Mouse (Mus musculus) myocyte (in vitro differentiated cells): ENCODE data around the gene Atp1b1. TPM values are rescaled to one million over a fixed set of nuclear protein-coding genes. Genes with fewer than 3 reads are reported as not detected.

Experiments used
- H3K27me3 ChIP-seq: one replicate; pipeline ENCODE4 v1.6.1; 2011; ENCODE audit not compliant: control insufficient read depth, insufficient read depth, insufficient read length
- H3K36me3 ChIP-seq: one replicate; pipeline ENCODE4 v1.6.1; 2011; ENCODE audit not compliant: control insufficient read depth, insufficient read depth
- H3K4me2 ChIP-seq: one replicate; pipeline ENCODE4 v1.6.1; 2011; ENCODE audit warnings: low read depth, control low read depth
- H3K4me3 ChIP-seq: one replicate; pipeline ENCODE4 v1.5.1; 2011; ENCODE audit warnings: mild to moderate bottlenecking, control low read depth, moderate library complexity
- H3K79me2 ChIP-seq: one replicate; pipeline ENCODE4 v1.6.1; 2011; ENCODE audit not compliant: control insufficient read depth, insufficient read depth
- H3ac ChIP-seq: one replicate; pipeline ENCODE4 v1.6.1; 2011; ENCODE audit not compliant: control insufficient read depth, insufficient read length
- CEBPB ChIP-seq: IDR thresholded peaks from 2 replicates; pipeline ENCODE4 v1.6.1; 2011; ENCODE audit warnings: mild to moderate bottlenecking, moderate library complexity; ENCODE audit not compliant: poor library complexity, insufficient read depth, severe bottlenecking
- E2F4 ChIP-seq: IDR thresholded peaks from one replicate; pipeline ENCODE4 v1.6.1; 2011; ENCODE audit warnings: mild to moderate bottlenecking, control low read depth, moderate library complexity; ENCODE audit not compliant: insufficient read depth
- MAX ChIP-seq: IDR thresholded peaks from one replicate; pipeline ENCODE4 v1.6.1; 2011; ENCODE audit warnings: low read depth, mild to moderate bottlenecking, control low read depth
- MYOD1 ChIP-seq, 3 experiments: IDR thresholded peaks; one replicate each; pipeline ENCODE4 v1.6.1; 2011; ENCODE audit warnings: control low read depth in 2 of 3, low read depth in 2 of 3, mild to moderate bottlenecking in 2 of 3, moderate library complexity in 1 of 3; ENCODE audit not compliant: insufficient read length in 2 of 3, control insufficient read depth in 1 of 3
- MYOG ChIP-seq, 3 experiments: IDR thresholded peaks; one replicate each; pipeline ENCODE4 v1.6.1; 2011; ENCODE audit warnings: control low read depth in 2 of 3, low read depth in 2 of 3, mild to moderate bottlenecking in 2 of 3; ENCODE audit not compliant: insufficient read length in 2 of 3, control insufficient read depth in 1 of 3, insufficient read depth in 1 of 3
- POLR2A ChIP-seq: IDR thresholded peaks from one replicate; pipeline ENCODE4 v1.6.1; 2011; ENCODE audit warnings: low read depth, mild to moderate bottlenecking, control low read depth, moderate library complexity; ENCODE audit not compliant: insufficient read length
- POLR2AphosphoS2 ChIP-seq: IDR thresholded peaks from one replicate; pipeline ENCODE4 v1.6.1; 2011; ENCODE audit warnings: low read depth, control low read depth; ENCODE audit not compliant: insufficient read length
- REST ChIP-seq: IDR thresholded peaks from one replicate; pipeline ENCODE4 v1.6.1; 2011; ENCODE audit warnings: mild to moderate bottlenecking, control low read depth, moderate library complexity; ENCODE audit not compliant: insufficient read depth, insufficient read length
- SRF ChIP-seq: IDR thresholded peaks from one replicate; pipeline ENCODE4 v1.6.1; 2011; ENCODE audit warnings: low read depth; ENCODE audit not compliant: control insufficient read depth, insufficient read length
- TCF12 ChIP-seq: IDR thresholded peaks from one replicate; pipeline ENCODE4 v1.6.1; 2011; ENCODE audit warnings: mild to moderate bottlenecking, control low read depth; ENCODE audit not compliant: poor library complexity, insufficient read depth, severe bottlenecking
- TCF3 ChIP-seq: IDR thresholded peaks from one replicate; pipeline ENCODE4 v1.6.1; 2011; ENCODE audit warnings: low read depth, control low read depth; ENCODE audit not compliant: insufficient read length
- USF1 ChIP-seq: IDR thresholded peaks from one replicate; pipeline ENCODE4 v1.6.1; 2011; ENCODE audit warnings: low read depth, mild to moderate bottlenecking, control low read depth, moderate library complexity
- polyA plus RNA-seq: library from polyadenylated mRNA; unstranded; fragments of >200 nt; fragmentation: generic; extraction: Trizol; gene quantifications from one replicate; pipeline ENCODE4 v1.2.1, GENCODE M21; 2012; ENCODE audit warnings: missing spikeins

The Atp1b1 gene
- polyA plus RNA-seq, 1 experiment: 34.7 TPM

DNA sequence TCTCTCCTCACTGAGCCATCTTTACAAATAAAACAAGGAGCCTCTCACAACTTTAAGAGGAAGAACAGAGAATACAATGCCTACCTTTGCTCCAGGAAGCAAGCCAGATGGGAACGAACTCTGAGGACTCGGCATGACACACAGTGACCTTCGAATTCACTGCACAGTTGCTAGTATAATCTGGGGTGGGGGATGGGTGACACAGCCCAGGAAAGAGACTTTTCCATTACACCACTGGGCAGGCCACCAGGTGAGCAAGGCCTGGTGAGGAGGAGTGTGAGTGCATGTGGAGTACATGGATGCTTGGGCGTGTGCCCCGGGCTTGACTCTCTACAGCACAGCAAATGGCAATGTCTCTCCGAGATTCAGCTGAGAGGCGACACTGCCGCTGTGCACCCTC lies 8.5 kb downstream of the Atp1b1 start:
- Histone ChIP-seq H3K36me3 (no peaks in the 10 kb centered on the region), H3K4me3 (no peak overlapping the region), H3K4me2 (no peak overlapping the region), H3K27me3 (no peaks in the 10 kb centered on the region), H3ac (no peak overlapping the region), H3K79me2 (no peaks in the 10 kb centered on the region)
- no peak for TF ChIP-seq CEBPB
- no peak for TF ChIP-seq MYOG (IDR thresholded peaks at IDR 0.05; ENCODE audit: control insufficient read depth in 1 of 3, insufficient read depth in 1 of 3, insufficient read length in 2 of 3, low read depth in 2 of 3)
- TF ChIP-seq USF1: no peak
- no peak for TF ChIP-seq REST
- no peak for TF ChIP-seq E2F4
- TF ChIP-seq TCF12: no peak
- TF ChIP-seq MAX: no peak
- TF ChIP-seq POLR2AphosphoS2: no peak
- no peak for TF ChIP-seq POLR2A
- no peak for TF ChIP-seq TCF3
- no peak for TF ChIP-seq MYOD1 (IDR thresholded peaks at IDR 0.05; ENCODE audit: control insufficient read depth in 1 of 3, insufficient read length in 2 of 3, low read depth in 2 of 3)
- no peak for TF ChIP-seq SRF

DNA sequence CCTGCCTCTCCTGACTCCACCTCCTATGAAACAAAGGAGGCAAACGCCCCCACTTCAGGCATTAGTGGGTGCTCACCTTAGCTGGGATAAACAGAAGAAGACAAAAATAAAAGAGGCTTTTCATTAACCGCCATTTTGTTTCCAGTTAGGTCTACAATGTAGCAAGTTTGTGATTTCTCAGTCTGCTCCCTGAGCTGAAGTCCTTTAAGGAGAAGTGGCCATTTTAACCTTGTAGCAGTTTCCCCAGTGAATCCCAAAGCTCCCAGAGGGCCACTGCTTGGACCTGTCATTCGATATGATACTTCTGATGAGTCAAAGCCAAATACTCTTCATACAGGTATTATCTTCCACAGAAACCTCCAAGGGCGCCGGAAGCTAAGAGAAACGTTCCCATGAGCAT lies 10.6 kb downstream of the Atp1b1 start:
- H3ac ChIP-seq: no peak overlapping the region
- TF ChIP-seq SRF: no peak
- no peak for TF ChIP-seq POLR2A
- TF ChIP-seq MAX: no peak
- TF ChIP-seq MYOG (IDR thresholded peaks at IDR 0.05; ENCODE audit: control insufficient read depth in 1 of 3, insufficient read depth in 1 of 3, insufficient read length in 2 of 3, low read depth in 2 of 3): no peak
- TF ChIP-seq TCF3: no peak
- TF ChIP-seq E2F4: no peak
- TF ChIP-seq REST: no peak
- no peaks in the 10 kb centered on the region for H3K27me3 ChIP-seq
- no peaks in the 10 kb centered on the region for H3K36me3 ChIP-seq
- H3K4me2 ChIP-seq: no peak overlapping the region
- no peak overlapping the region for H3K4me3 ChIP-seq
- H3K79me2 ChIP-seq: no peaks in the 10 kb centered on the region

DNA sequence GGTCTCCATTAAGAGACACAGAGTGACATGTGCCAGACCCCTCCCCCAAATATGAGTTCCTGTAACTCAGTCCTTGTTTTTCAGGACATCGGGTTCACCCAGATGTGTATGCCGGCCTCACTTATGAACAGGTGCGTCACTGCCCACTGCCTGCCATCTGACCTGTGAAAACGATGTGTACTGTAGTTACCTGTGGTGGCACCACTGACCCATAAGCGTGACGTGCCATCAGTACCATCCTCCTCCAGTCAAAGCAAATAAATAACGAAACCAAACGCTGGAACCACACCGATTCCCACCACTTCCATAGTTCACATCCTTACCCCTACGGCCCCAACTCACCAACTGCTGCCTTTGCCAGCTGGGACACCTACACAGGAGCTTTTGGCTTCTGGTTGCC lies 11.6 kb downstream of the Atp1b1 start:
- Histone ChIP-seq H3K79me2 (no peaks in the 10 kb centered on the region), H3K36me3 (no peaks in the 10 kb centered on the region), H3ac (no peak overlapping the region), H3K4me3 (no peak overlapping the region), H3K4me2 (no peak overlapping the region), H3K27me3 (no peaks in the 10 kb centered on the region)
- TF ChIP-seq POLR2A: no peak
- no peak for TF ChIP-seq MYOD1 (IDR thresholded peaks at IDR 0.05; ENCODE audit: control insufficient read depth in 1 of 3, insufficient read length in 2 of 3, low read depth in 2 of 3)
- no peak for TF ChIP-seq E2F4
- no peak for TF ChIP-seq CEBPB
- no peak for TF ChIP-seq TCF3
- TF ChIP-seq SRF: no peak
- TF ChIP-seq USF1: no peak
- TF ChIP-seq TCF12: no peak
- no peak for TF ChIP-seq REST
- no peak for TF ChIP-seq POLR2AphosphoS2
- TF ChIP-seq MYOG (IDR thresholded peaks at IDR 0.05; ENCODE audit: control insufficient read depth in 1 of 3, insufficient read depth in 1 of 3, insufficient read length in 2 of 3, low read depth in 2 of 3): no peak
- TF ChIP-seq MAX: no peak

DNA sequence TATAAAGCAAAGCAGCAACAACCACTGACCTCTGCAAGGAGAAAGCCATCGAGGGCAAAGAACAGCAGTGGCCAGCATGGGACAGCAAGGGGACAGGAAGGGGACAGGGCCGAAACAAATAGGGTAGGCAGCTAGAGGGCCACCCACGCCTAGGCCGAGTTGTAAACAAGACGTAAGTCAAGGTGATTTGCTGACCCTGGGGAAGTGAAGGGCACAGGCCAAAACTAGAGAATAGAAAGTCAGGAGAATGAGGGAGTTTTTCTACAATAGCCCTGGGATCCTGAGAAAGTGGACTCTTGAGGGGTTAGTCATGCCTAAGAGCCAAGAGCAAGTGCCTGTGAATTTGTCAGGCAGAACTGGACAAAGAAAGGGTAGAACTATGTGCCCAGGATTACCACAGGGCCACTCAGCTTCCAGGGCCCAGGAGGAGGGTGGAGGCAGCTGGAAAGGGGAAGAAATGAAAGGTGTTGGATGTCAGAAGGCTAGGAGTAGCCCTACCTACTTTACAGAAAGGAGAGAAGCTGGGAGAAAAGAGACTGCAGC lies 12.5 kb downstream of the Atp1b1 start:
- Histone ChIP-seq H3ac (no peak overlapping the region), H3K79me2 (no peaks in the 10 kb centered on the region), H3K36me3 (no peaks in the 10 kb centered on the region), H3K27me3 (no peaks in the 10 kb centered on the region), H3K4me2 (no peak overlapping the region), H3K4me3 (no peak overlapping the region)
- TF ChIP-seq MAX (no peak), CEBPB (no peak), TCF3 (no peak), SRF (no peak), REST (no peak), POLR2AphosphoS2 (no peak)

DNA sequence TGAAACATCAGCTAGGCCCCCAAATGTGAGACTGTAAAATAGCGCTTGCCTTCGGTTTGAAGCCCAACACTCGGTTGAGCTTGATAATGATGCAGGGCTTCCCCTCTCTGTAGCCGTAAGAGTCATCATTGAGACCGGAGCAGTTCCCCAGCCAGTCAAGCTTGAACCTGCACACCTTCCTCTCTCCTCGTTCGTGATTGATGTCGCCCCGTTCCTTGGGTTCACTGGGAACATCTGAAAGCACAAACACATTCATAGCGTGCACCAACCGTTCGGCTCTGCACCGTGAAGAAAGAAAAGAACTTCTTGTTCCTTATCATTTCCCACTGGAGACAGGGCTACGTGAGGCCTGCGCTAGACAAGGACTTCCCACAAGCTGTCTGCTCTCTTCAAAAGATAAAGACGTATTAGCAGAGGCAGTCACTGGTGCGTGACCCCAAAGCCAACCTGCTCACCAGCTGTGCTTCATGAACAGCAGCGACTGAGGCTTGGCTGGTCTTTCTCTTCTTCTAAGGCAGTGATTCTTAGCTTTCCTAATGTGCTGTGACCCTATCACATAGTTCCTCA lies 16.7 kb downstream of the Atp1b1 start:
- H3ac ChIP-seq: no peak overlapping the region
- H3K27me3 ChIP-seq: no peaks in the 10 kb centered on the region
- H3K4me2 ChIP-seq: no peak overlapping the region
- TF ChIP-seq TCF3 (no peak), REST (no peak), MYOG (IDR thresholded peaks at IDR 0.05; ENCODE audit: control insufficient read depth in 1 of 3, insufficient read depth in 1 of 3, insufficient read length in 2 of 3, low read depth in 2 of 3) (no peak), POLR2A (no peak), POLR2AphosphoS2 (no peak), SRF (no peak), CEBPB (no peak)
- peaks cover 7% of the 10 kb centered on the region for H3K36me3 ChIP-seq
- no peaks in the 10 kb centered on the region for H3K79me2 ChIP-seq
- no peak overlapping the region for H3K4me3 ChIP-seq
